Mouse (Mus musculus) myocyte (in vitro differentiated cells): Measurements from ENCODE around the gene Gpr182. TPM values are rescaled to one million over a fixed set of nuclear protein-coding genes. Genes with fewer than 3 reads are reported as not detected.
"Not testable (repeated sequence)": the region's sequence is repeated elsewhere in the genome, so short reads cannot be mapped to it uniquely, and the experiment has no call there.

Source experiments
- H3K27me3 ChIP-seq: one replicate; pipeline ENCODE4 v1.6.1; 2011; ENCODE audit not compliant: control insufficient read depth, insufficient read depth, insufficient read length
- H3K36me3 ChIP-seq: one replicate; pipeline ENCODE4 v1.6.1; 2011; ENCODE audit not compliant: control insufficient read depth, insufficient read depth
- H3K4me2 ChIP-seq: one replicate; pipeline ENCODE4 v1.6.1; 2011; ENCODE audit warnings: low read depth, control low read depth
- H3K4me3 ChIP-seq: one replicate; pipeline ENCODE4 v1.5.1; 2011; ENCODE audit warnings: mild to moderate bottlenecking, control low read depth, moderate library complexity
- H3K79me2 ChIP-seq: one replicate; pipeline ENCODE4 v1.6.1; 2011; ENCODE audit not compliant: control insufficient read depth, insufficient read depth
- H3ac ChIP-seq: one replicate; pipeline ENCODE4 v1.6.1; 2011; ENCODE audit not compliant: control insufficient read depth, insufficient read length
- CEBPB ChIP-seq: IDR thresholded peaks from 2 replicates; pipeline ENCODE4 v1.6.1; 2011; ENCODE audit warnings: mild to moderate bottlenecking, moderate library complexity; ENCODE audit not compliant: poor library complexity, insufficient read depth, severe bottlenecking
- E2F4 ChIP-seq: IDR thresholded peaks from one replicate; pipeline ENCODE4 v1.6.1; 2011; ENCODE audit warnings: mild to moderate bottlenecking, control low read depth, moderate library complexity; ENCODE audit not compliant: insufficient read depth
- MAX ChIP-seq: IDR thresholded peaks from one replicate; pipeline ENCODE4 v1.6.1; 2011; ENCODE audit warnings: low read depth, mild to moderate bottlenecking, control low read depth
- MYOD1 ChIP-seq, 3 experiments: IDR thresholded peaks; one replicate each; pipeline ENCODE4 v1.6.1; 2011; ENCODE audit warnings: control low read depth in 2 of 3, low read depth in 2 of 3, mild to moderate bottlenecking in 2 of 3, moderate library complexity in 1 of 3; ENCODE audit not compliant: insufficient read length in 2 of 3, control insufficient read depth in 1 of 3
- MYOG ChIP-seq, 3 experiments: IDR thresholded peaks; one replicate each; pipeline ENCODE4 v1.6.1; 2011; ENCODE audit warnings: control low read depth in 2 of 3, low read depth in 2 of 3, mild to moderate bottlenecking in 2 of 3; ENCODE audit not compliant: insufficient read length in 2 of 3, control insufficient read depth in 1 of 3, insufficient read depth in 1 of 3
- POLR2A ChIP-seq: IDR thresholded peaks from one replicate; pipeline ENCODE4 v1.6.1; 2011; ENCODE audit warnings: low read depth, mild to moderate bottlenecking, control low read depth, moderate library complexity; ENCODE audit not compliant: insufficient read length
- POLR2AphosphoS2 ChIP-seq: IDR thresholded peaks from one replicate; pipeline ENCODE4 v1.6.1; 2011; ENCODE audit warnings: low read depth, control low read depth; ENCODE audit not compliant: insufficient read length
- REST ChIP-seq: IDR thresholded peaks from one replicate; pipeline ENCODE4 v1.6.1; 2011; ENCODE audit warnings: mild to moderate bottlenecking, control low read depth, moderate library complexity; ENCODE audit not compliant: insufficient read depth, insufficient read length
- SRF ChIP-seq: IDR thresholded peaks from one replicate; pipeline ENCODE4 v1.6.1; 2011; ENCODE audit warnings: low read depth; ENCODE audit not compliant: control insufficient read depth, insufficient read length
- TCF12 ChIP-seq: IDR thresholded peaks from one replicate; pipeline ENCODE4 v1.6.1; 2011; ENCODE audit warnings: mild to moderate bottlenecking, control low read depth; ENCODE audit not compliant: poor library complexity, insufficient read depth, severe bottlenecking
- TCF3 ChIP-seq: IDR thresholded peaks from one replicate; pipeline ENCODE4 v1.6.1; 2011; ENCODE audit warnings: low read depth, control low read depth; ENCODE audit not compliant: insufficient read length
- USF1 ChIP-seq: IDR thresholded peaks from one replicate; pipeline ENCODE4 v1.6.1; 2011; ENCODE audit warnings: low read depth, mild to moderate bottlenecking, control low read depth, moderate library complexity
- polyA plus RNA-seq: library from polyadenylated mRNA; unstranded; fragments of >200 nt; fragmentation: generic; extraction: Trizol; gene quantifications from one replicate; pipeline ENCODE4 v1.2.1, GENCODE M21; 2012; ENCODE audit warnings: missing spikeins

Gpr182 gene
- polyA plus RNA-seq, 1 experiment, result 0.11 TPM

DNA sequence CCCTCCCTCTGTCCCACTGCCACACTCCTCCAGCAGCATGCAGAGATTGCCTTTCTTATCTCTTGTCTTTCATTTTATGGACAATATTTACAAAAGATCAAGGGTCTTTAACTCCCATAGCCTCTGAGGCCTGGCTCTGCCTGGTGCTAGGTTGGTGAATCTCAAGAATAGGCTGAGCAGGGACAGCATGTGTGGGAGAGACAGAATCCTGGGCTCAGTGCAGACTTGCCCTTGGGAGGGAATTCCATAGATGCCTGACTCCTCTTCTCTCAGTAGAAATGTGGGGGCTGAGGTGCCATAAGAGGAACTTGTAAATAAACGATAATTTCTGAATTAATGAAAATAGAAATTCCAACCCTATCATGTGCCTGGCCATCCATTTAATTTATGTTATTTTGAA, 15.0 kb upstream of the Gpr182 start:
- H3K4me3 ChIP-seq, result no peak overlapping the region
- no peaks in the 10 kb centered on the region for H3K79me2 ChIP-seq
- H3K4me2 ChIP-seq, result no peak overlapping the region
- H3ac ChIP-seq, result no peak overlapping the region
- H3K36me3 ChIP-seq, result no peaks in the 10 kb centered on the region
- peaks cover 12% of the 10 kb centered on the region for H3K27me3 ChIP-seq
- TF ChIP-seq TCF12 (no peak), POLR2AphosphoS2 (no peak), SRF (no peak), USF1 (no peak), CEBPB (no peak), E2F4 (no peak), REST (no peak), MYOG (IDR thresholded peaks at IDR 0.05; ENCODE audit: control insufficient read depth in 1 of 3, insufficient read depth in 1 of 3, insufficient read length in 2 of 3, low read depth in 2 of 3) (no peak), MAX (no peak), POLR2A (no peak), MYOD1 (IDR thresholded peaks at IDR 0.05; ENCODE audit: control insufficient read depth in 1 of 3, insufficient read length in 2 of 3, low read depth in 2 of 3) (no peak), TCF3 (no peak)

DNA sequence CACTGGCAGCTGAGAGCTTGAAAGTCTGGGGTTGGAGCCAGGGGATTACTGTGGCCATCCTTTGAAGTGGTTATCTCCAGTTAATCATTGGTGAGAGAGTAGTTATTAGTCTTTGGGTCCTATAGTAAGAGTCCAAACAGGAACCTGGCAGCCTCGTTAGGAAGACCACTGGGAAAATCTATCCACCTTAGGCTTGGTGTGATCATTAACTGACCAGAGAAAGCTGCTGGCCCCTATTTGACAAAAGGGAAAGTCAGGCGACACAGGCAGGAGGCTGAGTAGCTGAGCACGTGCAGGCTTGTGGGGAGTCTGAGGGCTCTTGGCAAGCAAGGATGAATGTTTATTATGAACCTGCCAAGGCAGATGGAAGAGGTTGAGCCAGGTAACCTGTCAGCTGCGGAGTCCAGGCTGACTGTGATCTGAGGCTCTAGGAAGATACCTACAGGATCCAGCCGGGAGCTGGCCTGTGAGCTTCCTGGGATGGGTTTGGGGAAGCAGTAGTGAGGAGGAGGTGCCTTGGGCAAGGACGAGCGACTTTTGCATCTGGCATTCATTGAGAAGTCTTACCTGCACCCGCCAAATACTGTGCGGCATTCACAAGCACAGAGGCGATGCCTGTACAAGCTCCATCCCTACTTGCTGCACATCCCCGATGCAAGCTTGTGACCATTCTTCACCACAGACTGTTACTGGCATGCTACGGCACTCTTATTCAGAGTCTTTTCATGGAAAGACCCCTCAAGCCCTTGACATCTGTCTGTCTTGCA, 12.6 kb upstream of the Gpr182 start:
- Histone ChIP-seq H3K79me2 (no peaks in the 10 kb centered on the region), H3K27me3 (peaks cover 12% of the 10 kb centered on the region), H3K36me3 (no peaks in the 10 kb centered on the region), H3K4me2 (no peak overlapping the region), H3K4me3 (no peak overlapping the region), H3ac (no peak overlapping the region)
- TF ChIP-seq SRF, result no peak
- TF ChIP-seq TCF12, result no peak
- no peak for TF ChIP-seq CEBPB
- no peak for TF ChIP-seq USF1
- TF ChIP-seq MAX, result no peak
- TF ChIP-seq REST, result no peak
- TF ChIP-seq POLR2AphosphoS2, result no peak
- no peak for TF ChIP-seq POLR2A
- TF ChIP-seq E2F4, result no peak
- no peak for TF ChIP-seq TCF3
- no peak for TF ChIP-seq MYOD1 (IDR thresholded peaks at IDR 0.05; ENCODE audit: control insufficient read depth in 1 of 3, insufficient read length in 2 of 3, low read depth in 2 of 3)
- TF ChIP-seq MYOG (IDR thresholded peaks at IDR 0.05; ENCODE audit: control insufficient read depth in 1 of 3, insufficient read depth in 1 of 3, insufficient read length in 2 of 3, low read depth in 2 of 3), result no peak

GRCm38 (mm10) chr10:127762926-127763325, 11.4 kb upstream of the Gpr182 start:
- H3ac ChIP-seq, H3K36me3 ChIP-seq, H3K4me2 ChIP-seq, H3K79me2 ChIP-seq, H3K4me3 ChIP-seq: not testable (repeated sequence)
- peaks cover 12% of the 10 kb centered on the region for H3K27me3 ChIP-seq

GRCm38 (mm10) chr10:127759181-127760110, 7.9 kb upstream of the Gpr182 start, which contains the start of the genes Rdh1 and Rdh16f1:
Gene Rdh1 (plus strand): TSS chr10:127759721.
Gene Rdh16f1 (plus strand): TSS chr10:127759787.
- Histone ChIP-seq H3ac (no peak within 1 kb of the TSS), H3K27me3 (peaks cover 9% of the 10 kb centered on the region), H3K36me3 (no peaks in the 10 kb centered on the region), H3K4me2 (no peak within 1 kb of the TSS), H3K79me2 (no peaks in the 10 kb centered on the region), H3K4me3 (no peak within 1 kb of the TSS)
- TF ChIP-seq POLR2AphosphoS2 (no peak), REST (no peak), USF1 (no peak), MAX (no peak), SRF (no peak)

GRCm38 (mm10) chr10:127755770-127756468, 4.4 kb upstream of the Gpr182 start:
- no peaks in the 10 kb centered on the region for H3K79me2 ChIP-seq
- TF ChIP-seq TCF12 (no peak), CEBPB (no peak), POLR2AphosphoS2 (no peak), E2F4 (no peak), USF1 (no peak), POLR2A (no peak), MYOG (IDR thresholded peaks at IDR 0.05; ENCODE audit: control insufficient read depth in 1 of 3, insufficient read depth in 1 of 3, insufficient read length in 2 of 3, low read depth in 2 of 3) (no peak), SRF (no peak)
- H3K27me3 ChIP-seq, result no peaks in the 10 kb centered on the region
- no peak overlapping the region for H3K4me3 ChIP-seq
- no peak overlapping the region for H3ac ChIP-seq
- H3K36me3 ChIP-seq, result no peaks in the 10 kb centered on the region
- H3K4me2 ChIP-seq, result no peak overlapping the region
